Mouse (Mus musculus) A20 (cell line): ENCODE data around the gene Pip4k2a.
A peak's percentile ranks its signal among the peaks of the same experiment; 100 is the strongest.

Source experiments
- DNase-seq: peaks from one replicate; pipeline ENCODE4 v3.0.0-alpha.2; 2011; ENCODE audit warnings: low read depth, low spot score

The Pip4k2a gene

DNA sequence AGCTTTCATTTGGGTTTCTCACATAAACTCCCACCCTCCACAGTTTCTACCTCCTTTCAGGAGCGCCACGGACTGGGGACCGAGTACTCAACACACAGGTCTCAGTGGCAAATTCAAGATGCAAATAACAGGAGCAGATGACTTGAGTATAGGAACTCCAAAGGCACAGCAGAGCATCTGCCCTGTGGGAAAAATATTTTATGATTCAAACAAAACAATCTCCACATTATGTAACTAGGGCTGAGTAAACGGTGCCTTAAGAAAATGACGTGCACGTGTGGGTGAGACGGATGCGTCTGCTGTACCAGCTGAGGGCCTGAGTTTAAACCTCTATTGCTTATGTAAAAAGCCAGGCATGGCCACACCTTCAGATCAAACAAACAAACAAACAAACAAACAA, 156.9 kb downstream of the Pip4k2a start:
- no peak for DNase-seq

DNA sequence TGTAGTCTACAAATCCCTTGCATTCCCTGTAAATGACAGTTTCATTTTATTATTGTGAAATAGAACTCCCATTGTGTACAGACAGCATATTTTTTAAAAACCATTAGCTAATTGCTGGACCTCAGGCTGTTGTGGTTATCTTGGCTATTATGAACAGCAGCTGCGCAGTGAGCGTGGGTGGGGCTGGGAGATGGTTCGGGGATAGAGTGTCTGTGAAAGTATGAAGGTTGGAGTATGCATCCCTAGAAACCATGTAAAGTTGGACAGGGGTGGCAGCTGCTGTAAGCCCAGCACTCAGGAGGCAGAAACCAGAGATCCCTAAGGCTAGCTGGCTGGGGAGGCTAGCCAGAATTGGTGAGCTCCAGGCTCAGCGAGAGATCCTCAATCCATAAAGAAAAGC, 158.4 kb downstream of the Pip4k2a start:
- no peak for DNase-seq

DNA sequence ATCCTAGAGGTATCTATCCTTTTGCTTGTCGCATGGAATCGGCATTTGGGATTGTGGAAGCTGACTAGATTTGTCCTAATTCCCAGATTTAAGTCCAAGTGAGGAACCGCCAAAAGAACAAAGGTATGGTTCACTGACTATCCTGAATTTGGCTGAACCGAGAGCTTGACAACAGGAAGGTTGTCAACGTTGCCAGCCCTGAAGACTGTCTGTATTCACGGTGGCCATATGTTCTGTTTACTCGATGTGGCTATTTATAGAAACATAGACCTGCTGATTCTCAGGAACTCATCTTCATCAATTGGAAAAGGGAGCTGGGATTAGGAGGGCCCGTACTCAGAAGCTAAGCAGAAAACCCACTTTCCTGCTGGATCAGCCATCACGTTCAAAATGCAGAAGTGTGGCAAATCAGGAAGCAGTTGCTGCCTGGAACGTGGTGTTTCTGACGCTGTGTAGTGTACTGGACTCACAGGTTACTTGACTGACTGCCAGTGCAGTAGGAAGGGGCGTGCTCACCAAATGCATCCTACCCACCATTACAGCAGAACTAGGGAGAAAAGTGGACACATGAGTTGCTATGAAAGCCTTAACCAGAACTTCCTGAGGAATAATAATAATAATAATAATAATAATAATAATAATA, 162.5 kb downstream of the Pip4k2a start:
- no peak for DNase-seq

DNA sequence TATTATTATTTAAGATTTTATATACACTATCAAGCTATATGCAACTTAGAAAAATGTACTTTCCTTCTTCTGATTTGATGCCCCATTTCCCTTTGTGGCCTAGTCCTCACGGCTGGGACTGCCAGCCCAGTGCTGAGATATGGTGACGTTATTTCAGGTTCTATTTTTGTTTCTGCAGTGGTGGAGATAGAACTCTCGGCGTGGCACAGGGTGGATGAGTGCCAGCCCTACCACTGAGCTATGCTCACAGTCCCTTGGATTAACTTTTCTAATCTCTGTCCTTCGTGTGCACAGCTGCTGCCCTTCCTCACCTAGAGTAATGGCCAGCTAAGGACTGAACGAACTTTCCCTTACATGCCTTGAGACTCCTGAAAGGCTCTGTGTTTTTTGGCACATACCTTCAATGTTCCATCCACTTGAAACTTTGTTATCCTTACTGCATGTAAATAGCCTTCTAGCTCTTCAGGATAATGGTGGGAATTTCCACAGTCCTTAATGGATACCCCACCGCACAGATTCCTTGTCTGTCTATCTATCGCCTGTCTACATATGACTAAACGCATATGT, 164.8 kb downstream of the Pip4k2a start:
- no peak for DNase-seq

DNA sequence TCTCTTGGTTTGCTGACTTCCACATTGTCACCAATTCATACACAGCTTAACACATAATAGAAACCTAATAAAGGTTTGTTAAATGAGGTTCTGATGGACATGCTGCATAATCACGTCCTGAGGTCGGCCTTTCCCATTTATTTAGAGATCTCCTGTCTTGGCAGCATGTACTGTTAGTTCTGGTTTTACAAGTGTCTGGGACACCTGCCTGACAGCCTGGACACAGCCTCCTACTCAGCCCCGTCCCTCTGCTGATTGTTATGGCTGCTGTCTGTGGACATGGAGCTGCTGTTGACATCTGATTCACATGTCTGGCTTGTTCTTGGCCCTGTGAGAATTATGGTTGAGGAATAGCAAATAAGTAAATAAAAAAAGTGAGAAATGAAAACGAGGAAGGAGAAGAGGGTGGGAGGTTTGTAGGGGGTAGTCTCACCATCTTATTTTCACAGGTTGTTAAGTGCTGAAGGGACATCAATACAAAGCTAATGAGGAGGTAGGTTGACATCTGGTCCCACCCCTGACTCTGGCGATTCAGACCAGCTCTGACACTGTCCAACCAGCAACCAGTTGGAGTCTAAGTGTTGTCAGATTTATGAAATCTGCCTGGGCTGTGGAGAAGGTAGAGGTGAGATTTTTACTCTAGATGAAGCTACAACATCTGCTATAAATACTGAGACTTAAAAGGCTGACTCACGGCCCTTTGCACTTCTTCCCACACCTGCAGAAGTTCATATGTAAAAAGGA, 166.7 kb downstream of the Pip4k2a start:
- no peak for DNase-seq

DNA sequence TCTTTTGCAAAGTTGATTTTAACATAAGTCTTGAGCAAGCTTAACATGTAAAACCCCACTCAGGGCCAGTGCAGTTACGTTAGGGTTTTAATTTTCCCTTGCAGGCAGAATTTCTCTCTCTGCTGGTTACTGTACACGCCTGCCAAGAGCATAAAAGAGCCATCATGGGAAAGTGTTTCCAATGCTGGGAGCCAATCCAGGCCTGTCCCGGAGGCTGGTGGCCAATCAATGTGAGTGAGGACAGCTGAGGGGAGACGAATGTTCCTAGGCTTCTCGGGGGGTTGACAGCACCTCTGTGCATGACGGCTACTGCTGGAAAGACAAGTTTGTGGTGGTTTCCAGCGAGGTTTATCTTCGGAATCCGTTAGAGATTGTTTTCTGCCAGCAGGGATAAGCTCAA, 175.2 kb downstream of the Pip4k2a start:
- DNase-seq = no peak

DNA sequence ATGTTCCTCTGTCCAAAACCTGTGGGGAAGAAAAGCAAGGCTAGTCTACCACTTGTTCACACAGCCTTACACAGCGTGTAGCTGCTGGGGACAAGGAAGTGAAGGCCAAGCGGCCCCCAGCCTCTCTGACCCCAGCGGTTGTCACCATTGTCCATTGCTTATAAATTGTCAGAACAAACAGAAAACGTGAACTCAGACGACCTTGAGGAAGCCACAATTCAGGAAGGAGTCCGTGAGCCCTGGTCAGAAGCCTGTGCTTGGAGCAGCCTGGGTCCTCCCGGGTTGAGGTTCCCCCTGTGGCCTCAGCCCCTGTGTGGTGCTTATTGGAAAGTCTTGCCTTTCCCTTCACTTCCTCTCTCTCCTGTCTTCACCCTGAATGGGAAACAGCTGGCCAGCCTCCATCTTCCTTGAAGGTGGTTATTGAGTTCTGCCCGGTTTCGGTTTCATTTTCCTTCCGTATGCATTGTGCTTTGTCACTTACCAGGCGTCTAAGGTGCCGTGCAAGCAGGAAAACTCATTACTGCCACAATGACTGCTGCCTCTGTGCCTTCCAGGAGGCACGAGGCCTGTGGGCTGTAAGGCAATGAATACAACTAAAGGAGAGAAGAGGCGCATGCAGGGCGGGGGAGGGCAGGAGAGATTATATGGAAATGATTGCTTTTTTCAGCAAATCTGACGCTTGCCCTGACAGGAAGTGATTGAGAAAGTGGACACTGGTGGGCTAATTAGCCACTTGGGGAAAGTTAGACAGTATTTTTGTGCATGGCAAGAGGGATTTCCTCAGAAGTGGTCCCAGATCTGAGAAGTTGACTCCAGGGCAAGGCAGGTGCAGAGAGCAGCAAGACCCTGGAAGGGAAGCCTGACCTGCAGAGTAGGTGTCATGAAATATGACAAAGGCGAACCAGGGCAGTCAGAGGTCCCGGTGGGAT, 176.2 kb downstream of the Pip4k2a start:
- DNase-seq = peak; percentile 71

DNA sequence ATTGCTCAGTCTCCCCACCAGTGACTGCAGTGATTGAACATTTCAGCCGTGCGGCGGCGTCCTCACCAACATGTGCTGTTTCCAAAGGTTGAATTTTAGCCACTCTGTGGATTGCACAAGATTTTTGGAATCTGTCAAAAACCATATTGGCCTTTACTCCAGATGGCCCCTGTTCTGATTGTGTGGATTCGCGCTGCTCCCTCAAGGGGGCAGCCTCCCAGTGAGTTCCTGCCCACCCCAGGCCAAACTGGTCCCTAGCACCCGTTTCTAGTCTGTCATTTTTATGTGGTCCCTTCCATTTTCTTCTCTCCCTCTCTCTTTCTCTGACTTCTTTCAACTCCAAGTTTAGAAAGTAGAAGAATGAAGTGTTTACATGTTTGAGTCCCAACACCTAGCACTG, 178.4 kb downstream of the Pip4k2a start:
- peak; percentile 33 for DNase-seq

DNA sequence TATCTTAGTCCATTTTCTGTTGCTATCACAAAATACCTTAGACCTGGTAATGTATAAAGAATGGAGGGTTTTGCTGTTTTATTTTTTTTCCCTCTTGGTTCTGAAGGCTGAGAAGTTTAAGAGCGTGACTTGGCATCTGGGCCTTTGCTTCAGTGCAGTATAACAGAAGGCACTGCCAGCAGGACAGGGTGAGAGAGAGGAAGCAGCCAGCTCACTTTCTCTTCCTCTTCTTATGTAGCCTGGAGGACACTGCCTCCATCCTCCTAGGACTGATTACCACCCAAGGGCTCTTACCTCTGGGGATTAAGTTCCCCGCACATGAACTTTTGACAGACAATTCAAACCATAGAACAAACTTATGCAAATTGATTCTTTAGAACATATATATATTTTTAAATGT, 181.9 kb downstream of the Pip4k2a start:
- peak; percentile 82 for DNase-seq

DNA sequence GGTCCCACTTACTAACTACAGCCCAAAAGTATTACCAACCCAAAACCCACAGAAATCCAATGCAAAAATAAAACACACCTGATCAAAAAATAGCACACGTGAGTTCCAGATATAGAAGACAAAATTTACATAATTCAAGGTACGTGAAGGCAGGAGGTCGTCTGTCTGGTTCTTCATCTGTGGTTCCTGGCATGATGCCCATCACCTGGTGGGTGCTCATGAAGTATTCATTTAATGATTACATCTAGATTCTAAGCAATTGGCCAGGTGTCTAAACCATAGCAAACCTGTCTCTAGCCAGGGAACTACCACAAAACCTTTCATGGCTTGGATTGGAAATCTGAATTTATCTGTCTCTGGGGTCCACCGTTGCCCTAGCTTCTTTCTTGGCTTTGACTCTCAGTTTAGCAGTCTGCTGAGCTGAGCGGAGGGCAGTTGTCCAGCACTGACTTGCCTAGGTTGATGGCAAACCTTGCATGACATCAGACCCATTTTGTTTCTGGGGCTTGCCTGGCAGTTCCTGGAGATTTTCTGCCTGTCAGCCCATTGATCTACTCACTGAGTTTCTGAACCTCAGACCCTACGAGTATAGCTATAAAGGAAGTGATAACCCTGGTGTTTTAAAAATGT, 182.5 kb downstream of the Pip4k2a start:
- DNase-seq = peak; percentile 72

DNA sequence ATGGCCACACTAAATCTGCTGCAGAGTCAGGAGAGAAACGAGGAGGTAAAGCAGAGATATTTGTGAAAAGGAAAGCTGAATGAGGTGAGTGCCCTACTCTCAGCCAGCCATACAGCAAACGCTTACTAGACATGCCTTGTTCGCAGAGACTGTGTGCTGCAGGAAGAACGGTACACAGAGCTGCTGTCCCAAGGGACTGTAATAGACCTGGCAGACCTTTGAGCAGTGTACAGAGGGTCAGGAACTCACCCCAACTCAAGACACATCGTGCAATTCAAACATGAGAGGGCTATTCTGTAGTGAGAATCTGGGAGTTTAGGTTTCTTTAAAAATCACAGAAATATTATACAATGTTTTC, 183.5 kb downstream of the Pip4k2a start:
- DNase-seq = peak; percentile 38

DNA sequence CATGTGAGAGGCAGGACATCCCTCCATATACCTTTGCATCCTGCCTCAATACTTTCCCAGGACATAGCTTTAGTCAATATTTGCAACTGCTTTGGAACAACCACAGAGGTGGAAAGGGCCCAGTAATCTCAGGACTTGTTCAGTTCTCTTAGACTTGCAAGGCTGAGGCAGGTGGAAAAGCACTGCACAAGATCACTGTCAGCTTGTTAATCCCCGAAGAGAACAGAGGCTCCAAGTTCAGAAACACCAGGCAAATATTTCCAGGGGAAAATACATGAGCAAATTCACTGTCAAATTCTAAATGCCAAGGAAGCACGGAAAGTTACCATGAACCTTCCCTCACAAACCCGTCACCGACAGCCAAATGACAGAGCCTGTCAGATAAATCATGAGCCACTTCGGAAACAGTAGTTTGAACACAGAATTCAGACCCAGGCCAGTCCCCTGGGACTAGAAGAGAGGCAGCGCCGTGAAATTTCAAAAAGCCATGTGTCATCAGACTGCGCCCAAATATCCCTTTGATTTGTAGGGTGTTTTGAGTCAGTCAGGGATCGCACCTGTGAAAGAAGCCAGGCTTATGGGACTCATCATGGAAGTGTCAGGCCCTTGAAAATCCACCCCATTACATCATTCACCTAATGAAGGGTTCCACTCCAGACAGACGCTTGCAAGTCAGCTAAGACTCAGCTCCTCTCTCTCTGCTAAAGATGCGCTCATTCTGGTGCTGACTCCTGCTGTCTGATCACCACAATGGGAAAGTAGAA, 184.1 kb downstream of the Pip4k2a start:
- no peak for DNase-seq

DNA sequence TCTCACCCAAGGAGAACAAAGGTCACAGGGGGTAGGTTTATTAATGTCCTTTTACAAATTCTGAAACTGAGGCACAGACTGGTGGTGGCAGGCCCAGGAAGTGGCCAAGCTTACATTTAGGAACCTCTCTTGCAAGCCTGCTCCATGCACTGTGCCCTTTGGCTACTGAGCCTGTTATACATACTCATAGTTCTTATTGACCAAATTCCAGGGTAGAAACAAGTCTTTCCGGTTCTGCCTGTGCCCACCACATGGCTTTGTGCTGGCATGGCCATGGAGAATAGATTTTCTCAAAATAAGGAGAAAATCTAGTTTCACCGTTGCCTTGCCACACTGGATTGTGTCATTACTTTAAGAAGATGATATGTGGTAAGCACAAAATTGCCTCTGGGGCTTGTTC, 190.0 kb downstream of the Pip4k2a start:
- peak; percentile 27 for DNase-seq

DNA sequence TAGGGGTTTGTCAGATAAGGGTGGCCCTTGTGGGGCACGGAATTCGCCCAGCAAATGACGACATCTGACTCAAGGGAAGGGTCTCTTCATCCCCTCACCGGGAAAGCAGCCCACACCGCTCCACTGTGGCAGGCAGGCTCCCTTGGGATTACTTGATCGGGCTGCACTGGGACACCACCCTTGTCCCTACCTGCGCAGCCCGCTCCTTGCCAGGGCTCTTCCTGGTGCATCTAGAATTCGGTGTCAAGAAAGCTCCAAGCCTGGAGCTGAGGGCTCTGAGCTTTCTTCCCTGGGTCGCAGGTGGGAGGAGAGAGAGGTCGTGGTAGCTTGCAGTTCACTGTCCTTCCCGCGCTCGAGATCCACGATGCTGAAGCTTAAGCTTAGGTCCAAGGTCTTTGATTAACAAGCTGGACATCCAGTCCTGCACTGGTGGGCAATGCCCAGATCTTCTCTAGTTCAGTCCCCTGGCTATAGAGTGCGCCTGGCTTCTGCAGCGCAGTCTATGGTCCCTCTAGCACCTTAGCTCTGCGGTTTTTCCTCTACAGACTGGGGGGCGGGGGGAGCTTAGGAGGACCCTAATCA, 196.6 kb downstream of the Pip4k2a start:
- no peak for DNase-seq

DNA sequence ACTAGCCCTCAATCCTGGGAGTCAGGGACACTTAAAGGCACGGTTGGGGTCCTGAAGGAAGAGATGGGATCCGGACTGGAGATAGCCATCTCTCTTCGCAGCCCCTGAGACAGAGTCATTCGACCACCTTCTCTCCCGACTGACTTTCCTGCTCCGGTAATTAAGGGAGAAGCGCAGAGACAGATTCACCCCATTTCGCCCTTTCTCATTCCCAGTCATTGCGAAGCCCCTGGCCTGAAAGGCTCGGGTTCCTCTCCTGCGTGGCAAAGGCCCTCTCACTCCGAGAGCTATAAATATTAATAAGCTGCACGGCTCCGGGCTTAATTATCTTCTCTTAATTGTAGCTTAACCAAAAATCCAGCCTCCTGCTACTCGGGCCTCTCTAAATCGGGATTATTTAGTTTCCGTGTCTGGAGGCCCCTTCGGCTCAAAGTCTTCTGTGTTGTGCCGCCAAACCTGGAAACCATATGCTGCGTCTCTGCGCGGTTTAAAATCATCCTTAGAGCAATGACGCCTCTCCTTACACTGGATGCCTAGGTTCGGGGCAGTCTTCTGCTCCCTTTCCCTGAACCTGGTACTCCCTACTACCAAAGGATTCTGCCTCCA, 197.2 kb downstream of the Pip4k2a start:
- DNase-seq = no peak

DNA sequence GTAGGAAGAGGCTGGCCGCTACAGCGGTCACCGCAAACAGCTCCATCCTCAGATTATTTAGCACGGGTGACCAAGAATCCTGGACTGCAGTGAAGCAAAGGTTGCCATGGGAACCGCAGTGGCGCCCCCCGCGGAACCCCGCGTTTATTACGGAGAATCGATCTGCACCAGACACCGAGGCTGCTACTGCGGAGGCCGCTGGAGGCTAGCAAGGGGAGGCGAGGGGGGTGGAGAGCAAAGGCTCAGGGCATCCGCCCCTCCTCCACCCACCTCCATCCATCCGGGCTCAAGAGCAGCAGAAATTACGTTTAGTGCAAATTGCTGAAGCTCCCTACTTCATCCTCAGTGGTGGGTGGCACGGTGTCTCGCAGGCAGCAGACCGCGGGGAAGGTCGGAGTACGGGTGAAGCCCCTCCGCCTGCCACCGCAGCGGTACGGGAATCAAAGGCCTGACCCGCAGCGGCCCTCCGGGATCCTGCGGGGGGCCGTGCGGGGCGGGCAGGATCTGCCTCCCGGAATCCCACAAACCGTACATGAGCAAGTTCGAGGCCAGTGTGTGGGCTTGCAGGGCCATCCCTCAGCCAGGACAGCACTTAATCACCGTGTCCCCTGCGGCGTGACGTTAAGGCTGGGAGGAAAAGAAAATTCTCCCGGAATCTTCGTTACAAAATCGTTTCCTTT, 197.8 kb downstream of the Pip4k2a start:
- no peak for DNase-seq

DNA sequence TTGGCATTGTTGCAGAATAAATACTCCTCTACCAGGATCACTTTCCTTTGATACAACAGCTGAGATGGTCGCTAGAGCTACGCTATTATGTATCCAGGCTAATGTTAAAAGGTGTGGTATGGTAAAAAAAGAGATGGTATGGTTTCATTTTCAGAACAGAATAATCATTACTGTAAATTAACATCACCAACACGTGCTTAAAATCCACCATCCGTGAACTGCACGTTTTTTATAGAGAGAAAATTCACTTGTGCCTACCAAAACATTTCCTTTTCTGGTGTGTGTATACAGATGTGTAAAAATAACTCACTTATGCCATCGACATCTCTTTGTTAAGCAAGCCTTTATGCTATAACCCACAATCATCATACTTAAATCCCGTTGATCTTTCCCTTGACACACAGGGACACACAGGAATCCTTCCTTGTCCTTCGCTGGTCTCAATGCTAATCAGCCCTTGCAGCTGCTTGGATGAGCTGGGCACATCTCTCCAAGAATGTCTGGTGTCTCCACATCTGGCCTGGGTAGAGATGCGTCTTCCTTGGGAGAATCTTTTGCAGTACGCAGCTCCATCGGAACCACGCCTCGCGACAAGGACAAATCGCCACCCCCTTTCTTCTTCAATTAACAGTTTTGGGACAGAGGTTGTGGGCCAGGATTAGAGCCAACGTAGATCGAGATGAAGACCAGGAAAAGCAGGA, 198.5 kb downstream of the Pip4k2a start:
- no peak for DNase-seq

DNA sequence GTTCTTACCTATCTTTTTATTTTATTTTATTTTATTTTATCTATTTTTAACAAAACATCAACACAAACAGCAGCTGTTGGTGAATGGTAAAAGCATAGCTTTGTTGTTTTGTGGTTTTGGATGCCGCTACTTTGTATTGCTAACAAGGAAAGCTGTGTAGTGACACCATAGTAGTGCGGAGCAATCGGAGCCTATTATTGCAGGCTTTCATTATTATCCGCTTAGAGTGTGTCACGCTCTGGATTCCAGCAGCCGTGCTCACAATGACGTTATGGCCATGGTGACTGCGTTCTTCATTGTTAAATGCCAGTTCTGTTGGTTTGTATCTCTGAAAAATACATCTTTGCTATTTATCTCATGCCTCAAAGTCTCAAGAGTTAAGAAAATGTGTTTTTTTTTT, 200.2 kb downstream of the Pip4k2a start:
- DNase-seq = no peak

DNA sequence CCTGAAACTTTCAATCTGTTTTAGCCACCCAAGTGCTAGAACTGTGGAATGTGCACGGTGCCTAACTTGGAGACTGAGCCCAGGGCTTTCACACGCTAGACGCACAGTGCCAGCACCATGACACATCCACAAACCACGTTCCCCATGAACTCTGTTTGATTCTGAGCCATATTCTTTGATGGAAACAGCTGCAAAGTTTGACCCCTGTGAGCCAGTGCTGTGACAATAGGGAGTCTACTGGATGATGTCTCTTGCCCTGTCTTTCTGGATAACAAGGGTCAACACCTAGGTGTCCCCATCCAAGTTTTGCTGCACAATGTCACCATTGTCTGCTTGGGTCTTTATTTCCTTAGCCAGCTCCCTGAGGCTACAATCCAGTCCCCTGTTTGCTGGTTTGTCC, 203.7 kb downstream of the Pip4k2a start:
- no peak for DNase-seq
